In the genomic region with DNA sequence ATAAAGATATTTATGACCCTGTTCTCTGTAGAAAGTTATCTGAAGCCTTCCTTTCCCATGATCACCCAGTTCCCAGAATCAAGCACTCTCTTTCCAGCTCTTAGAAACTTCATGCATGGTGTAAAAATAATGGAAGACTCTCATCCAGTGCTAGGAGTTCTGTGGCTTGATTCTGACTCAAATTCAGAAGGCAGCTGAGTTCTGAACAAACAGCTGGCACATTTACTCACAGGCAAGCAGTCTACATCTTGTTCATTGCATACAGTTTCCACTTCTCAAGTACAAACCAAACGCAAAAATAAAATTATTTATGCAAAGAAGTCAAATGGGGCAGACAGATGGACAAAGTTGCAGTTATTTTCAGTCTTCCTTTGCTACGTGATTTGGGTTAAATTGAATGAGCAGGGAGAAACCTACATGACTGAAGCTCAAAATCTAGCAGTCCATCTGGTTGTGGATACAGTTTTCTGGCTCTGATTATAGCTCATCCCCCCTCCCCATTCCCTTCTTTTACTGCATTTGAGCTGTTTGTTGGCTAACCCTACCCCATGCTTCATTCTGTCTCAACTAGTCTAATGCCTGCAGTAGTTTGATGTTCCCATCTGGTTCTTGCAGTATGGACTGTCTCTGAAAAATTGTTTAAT, we compare ENCODE assay signal across 33 mouse cellular contexts.
DNase-seq lines count a peak whose midpoint lies in the region; ATAC-seq and TF ChIP-seq lines count a peak whose summit lies in the region.
"Had no signal": no experiment of that assay in that cellular context is flagged by ENCODE, and none has a peak within 500 bp of the region (broad histone marks: within the 10 kb centered on the region; RNA-seq: fewer than 3 reads in every experiment).

No protein-coding gene starts in this region.

- H3K4me2 ChIP-seq in hindbrain, embryonic 14.5 days (replicated peaks) = no peak overlapping the region
- H3K4me2 ChIP-seq in stomach, postnatal 0 days (replicated peaks; ENCODE audit: low read depth) = no peak overlapping the region
- H3K4me2 ChIP-seq: heart, embryonic 11.5 days; kidney, embryonic 15.5 days; midbrain, embryonic 13.5 days; neural tube, embryonic 15.5 days; stomach, embryonic 15.5 days had no signal

- 79% methylated on average over 2 of the region's 2 CpGs for WGBS in hindbrain, embryonic 14.5 days
- 78% methylated on average over 2 of the region's 2 CpGs for WGBS in hindbrain, embryonic 10.5 days
- WGBS in stomach, postnatal 0 days = 56% methylated on average over 2 of the region's 2 CpGs

- DNase-seq in hindbrain, embryonic 14.5 days (ENCODE audit: low spot score) = no peak
- no peak for DNase-seq in hindbrain, embryonic 10.5 days (ENCODE audit: low spot score)
- DNase-seq in layer of hippocampus, postnatal 14 days (ENCODE audit: low spot score in 2 of 2) = peak; percentile 9 to 34
- no peak for DNase-seq in layer of hippocampus, postnatal 36 days
- DNase-seq in spleen, postnatal 14 days (ENCODE audit: low spot score in 2 of 2) = no peak
- DNase-seq in stomach, postnatal 0 days (ENCODE audit: low spot score) = no peak
- DNase-seq: adrenal gland, postnatal 25 days; B cell, adult 2 months; cerebellum, adult 11 months; cerebellum, adult 9-10 months; cerebellum, postnatal 36 days; gastrocnemius, postnatal 36 days; heart, adult 18-20 months; heart, postnatal 36 days; kidney, adult 11 months; kidney, postnatal 25 days; liver; lung, adult 2 months; lung, postnatal 10 days; retina, postnatal 1 day; right cerebral cortex, postnatal 14 days; thymus, adult 18-20 months; thymus, postnatal 25 days had no signal

- TF ChIP-seq CTCF in embryonic fibroblast, embryonic 13.5 days (IDR thresholded peaks at IDR 0.05; ENCODE audit: borderline replicate concordance, insufficient read depth, low read length) = no peak
- TF ChIP-seq CTCF in stomach, postnatal 0 days (IDR thresholded peaks at IDR 0.05; ENCODE audit: low read depth) = no peak

- H3K9ac ChIP-seq in hindbrain, embryonic 14.5 days = no peak overlapping the region
- H3K9ac ChIP-seq in stomach, postnatal 0 days (ENCODE audit: low read length) = no peak overlapping the region
- H3K9ac ChIP-seq: kidney, embryonic 15.5 days; liver, embryonic 14.5 days; midbrain, embryonic 13.5 days; neural tube, embryonic 15.5 days; stomach, embryonic 15.5 days had no signal

- H3K4me1 ChIP-seq in hindbrain, embryonic 14.5 days (replicated peaks; ENCODE audit: control insufficient read depth, insufficient read depth, low read length) = no peaks in the 10 kb centered on the region
- no peaks in the 10 kb centered on the region for H3K4me1 ChIP-seq in hindbrain, embryonic 10.5 days (replicated peaks)
- H3K4me1 ChIP-seq in embryonic fibroblast, embryonic 13.5 days (ENCODE audit: control insufficient read depth, insufficient read depth, low read length) = no peaks in the 10 kb centered on the region
- no peaks in the 10 kb centered on the region for H3K4me1 ChIP-seq in stomach, postnatal 0 days (replicated peaks; ENCODE audit: control insufficient read depth, insufficient read depth)
- H3K4me1 ChIP-seq: kidney, embryonic 15.5 days; midbrain, embryonic 13.5 days; neural tube, embryonic 15.5 days; stomach, embryonic 15.5 days had no signal

- H3K27ac ChIP-seq in hindbrain, embryonic 14.5 days = no peak overlapping the region
- H3K27ac ChIP-seq in hindbrain, embryonic 10.5 days = no peak overlapping the region
- H3K27ac ChIP-seq in embryonic fibroblast, embryonic 13.5 days (ENCODE audit: insufficient read depth, low read length) = peak overlapping the region; percentile 10; the same call in 1 of the 2 replicates
- no peak overlapping the region for H3K27ac ChIP-seq in stomach, postnatal 0 days (replicated peaks)
- H3K27ac ChIP-seq: kidney, embryonic 15.5 days; layer of hippocampus, adult 2 months; liver, embryonic 14.5 days; macrophage; midbrain, embryonic 13.5 days; neural tube, embryonic 15.5 days; stomach, embryonic 15.5 days had no signal

- no peaks in the 10 kb centered on the region for H3K9me3 ChIP-seq in hindbrain, embryonic 14.5 days (ENCODE audit: control insufficient read depth, low read length)
- 0 out of 2 replicates have a peak, but pooled peaks cover 3% of the 10 kb centered on the region for H3K9me3 ChIP-seq in hindbrain, embryonic 10.5 days
- no peaks in the 10 kb centered on the region for H3K9me3 ChIP-seq in stomach, postnatal 0 days (ENCODE audit: control insufficient read depth, low read length)
- H3K9me3 ChIP-seq: kidney, embryonic 15.5 days; midbrain, embryonic 13.5 days; neural tube, embryonic 15.5 days; stomach, embryonic 15.5 days had no signal

- H3K4me3 ChIP-seq in hindbrain, embryonic 14.5 days (replicated peaks; ENCODE audit: low read length) = no peak overlapping the region
- H3K4me3 ChIP-seq in hindbrain, embryonic 10.5 days = no peak overlapping the region
- no peak overlapping the region for H3K4me3 ChIP-seq in embryonic fibroblast, embryonic 13.5 days (ENCODE audit: insufficient read depth, low read length)
- no peak overlapping the region for H3K4me3 ChIP-seq in stomach, postnatal 0 days (ENCODE audit: low read depth, low read length)
- H3K4me3 ChIP-seq: kidney, embryonic 15.5 days; layer of hippocampus, adult 2 months; midbrain, embryonic 13.5 days; neural tube, embryonic 15.5 days; stomach, embryonic 15.5 days had no signal

- ATAC-seq in hindbrain, embryonic 14.5 days (ENCODE audit: low FRiP score) = peak; percentile 46
- ATAC-seq in stomach, postnatal 0 days (ENCODE audit: low FRiP score, low TSS enrichment) = no peak
- ATAC-seq: inflammation-experienced regulatory T-cells, adult 6 months; midbrain, embryonic 13.5 days had no signal

- no peaks in the 10 kb centered on the region for H3K27me3 ChIP-seq in hindbrain, embryonic 14.5 days (ENCODE audit: control insufficient read depth, insufficient read depth, low read length)
- H3K27me3 ChIP-seq in hindbrain, embryonic 10.5 days (ENCODE audit: insufficient read depth, poor library complexity, severe bottlenecking) = no peaks in the 10 kb centered on the region
- no peaks in the 10 kb centered on the region for H3K27me3 ChIP-seq in stomach, postnatal 0 days (ENCODE audit: control insufficient read depth, insufficient read depth, low read length)
- H3K27me3 ChIP-seq: kidney, embryonic 15.5 days; midbrain, embryonic 13.5 days; neural tube, embryonic 15.5 days; stomach, embryonic 15.5 days had no signal

- H3K36me3 ChIP-seq in hindbrain, embryonic 14.5 days (replicated peaks; ENCODE audit: control insufficient read depth, insufficient read depth) = no peaks in the 10 kb centered on the region
- H3K36me3 ChIP-seq in hindbrain, embryonic 10.5 days = no peaks in the 10 kb centered on the region
- H3K36me3 ChIP-seq in stomach, postnatal 0 days (ENCODE audit: control insufficient read depth, insufficient read depth, low read length) = no peaks in the 10 kb centered on the region
- H3K36me3 ChIP-seq: kidney, embryonic 15.5 days; midbrain, embryonic 13.5 days; neural tube, embryonic 15.5 days; stomach, embryonic 15.5 days had no signal

- TF ChIP-seq POLR2A in embryonic fibroblast, embryonic 13.5 days (IDR thresholded peaks at IDR 0.05; ENCODE audit: low read depth, low read length) = no peak

- no peak for TF ChIP-seq EP300 in stomach, postnatal 0 days (optimal IDR thresholded peaks at IDR 0.05)

Comparison
In these comparisons a context has a peak if more than half of its experiments do, and no peak if none do; other contexts are left out.
1. DNase-seq: peak in layer of hippocampus, postnatal 14 days (2 of 2); none in hindbrain, embryonic 14.5 days (single experiment), hindbrain, embryonic 10.5 days (single experiment), layer of hippocampus, postnatal 36 days (0 of 2), spleen, postnatal 14 days (0 of 2) and stomach, postnatal 0 days (single experiment).